Mouse (Mus musculus): ENCODE measurements around the gene Cdk9.

- TF ChIP-seq CEBPB (IDR thresholded peaks at IDR 0.05; ENCODE audit: low read depth) (no peak), CTCF (IDR thresholded peaks at IDR 0.05; ENCODE audit: control insufficient read depth, insufficient read depth, insufficient read length) (no peak), MAX (IDR thresholded peaks at IDR 0.05) (no peak)
Observed at GRCm38 (mm10) chr2:32699680-32700079, 13.2 kb downstream of the Cdk9 start.
